Comparison of ENCODE assay signal across 28 mouse cellular contexts in genomic region chr13:6586009-6586408, GRCm38 (mm10). TPM values are rescaled to one million over a fixed set of nuclear protein-coding genes. Genes with fewer than 3 reads are reported as not detected.
DNase-seq lines count a peak whose midpoint lies in the region; ATAC-seq and TF ChIP-seq lines count a peak whose summit lies in the region.
"Had no signal": no experiment of that assay in that cellular context is flagged by ENCODE, and none has a peak within 500 bp of the region (broad histone marks: within the 10 kb centered on the region; RNA-seq: fewer than 3 reads in every experiment).

No protein-coding gene starts in this region.

- no peak for TF ChIP-seq POLR2A in ES-Bruce4 (IDR thresholded peaks at IDR 0.05; ENCODE audit: insufficient read depth, low read length)

- H3K4me1 ChIP-seq in ES-Bruce4 (ENCODE audit: control insufficient read depth, insufficient read depth, low read length), result no peaks in the 10 kb centered on the region
- H3K4me1 ChIP-seq in midbrain, embryonic 16.5 days (ENCODE audit: control insufficient read depth, insufficient read depth, low read length), result no peaks in the 10 kb centered on the region
- H3K4me1 ChIP-seq: embryonic facial prominence, embryonic 13.5 days; hindbrain, embryonic 15.5 days; limb, embryonic 15.5 days; neural tube, embryonic 12.5 days had no signal

- no peak overlapping the region for H3K9ac ChIP-seq in ES-Bruce4 (ENCODE audit: low read depth, poor library complexity, severe bottlenecking)
- H3K9ac ChIP-seq in midbrain, embryonic 16.5 days (ENCODE audit: low read depth, low read length), result no peak overlapping the region
- H3K9ac ChIP-seq: embryonic facial prominence, embryonic 13.5 days; heart, embryonic 12.5 days; hindbrain, embryonic 15.5 days; limb, embryonic 15.5 days; neural tube, embryonic 12.5 days had no signal

- H3K9me3 ChIP-seq in ES-Bruce4 (replicated peaks; ENCODE audit: control insufficient read depth, insufficient read depth, low read length, poor library complexity, severe bottlenecking), result no peaks in the 10 kb centered on the region
- no peaks in the 10 kb centered on the region for H3K9me3 ChIP-seq in midbrain, embryonic 16.5 days (replicated peaks; ENCODE audit: control insufficient read depth, low read length, poor library complexity, severe bottlenecking)
- H3K9me3 ChIP-seq: embryonic facial prominence, embryonic 13.5 days; G1E; heart, embryonic 12.5 days; hindbrain, embryonic 15.5 days; limb, embryonic 10.5 days; limb, embryonic 15.5 days; neural tube, embryonic 12.5 days had no signal

- peak; percentile 59 for ATAC-seq in frontal cortex, adult (ENCODE audit: low TSS enrichment)
- ATAC-seq in midbrain, embryonic 16.5 days, result no peak
- ATAC-seq: inflammation-experienced regulatory T-cells, adult 6 months had no signal

- no peak overlapping the region for H3K4me2 ChIP-seq in midbrain, embryonic 16.5 days (ENCODE audit: low read length)
- H3K4me2 ChIP-seq: embryonic facial prominence, embryonic 13.5 days; heart, embryonic 12.5 days; hindbrain, embryonic 15.5 days; limb, embryonic 15.5 days; midbrain, embryonic 11.5 days; neural tube, embryonic 12.5 days had no signal

- peaks cover 29% of the 10 kb centered on the region for H3K36me3 ChIP-seq in ES-Bruce4 (ENCODE audit: control insufficient read depth, insufficient read depth, low read length, poor library complexity, severe bottlenecking)
- peaks cover 10% of the 10 kb centered on the region for H3K36me3 ChIP-seq in midbrain, embryonic 16.5 days (ENCODE audit: control insufficient read depth, insufficient read depth, low read length)

- H3K4me3 ChIP-seq in layer of hippocampus, adult 2 months, result no peak overlapping the region
- H3K4me3 ChIP-seq in ES-Bruce4 (ENCODE audit: low read depth, low read length), result no peak overlapping the region
- H3K4me3 ChIP-seq in midbrain, embryonic 16.5 days (ENCODE audit: low read depth, low read length), result no peak overlapping the region
- H3K4me3 ChIP-seq: embryonic facial prominence, embryonic 13.5 days; heart, embryonic 12.5 days; hindbrain, embryonic 15.5 days; limb, embryonic 10.5 days; limb, embryonic 15.5 days; myocyte; neural tube, embryonic 12.5 days had no signal

- H3K27ac ChIP-seq in layer of hippocampus, adult 2 months, result no peak overlapping the region; the same call in 1 of the 2 replicates
- H3K27ac ChIP-seq in ES-Bruce4 (ENCODE audit: insufficient read depth, low read length), result no peak overlapping the region
- no peak overlapping the region for H3K27ac ChIP-seq in midbrain, embryonic 16.5 days (ENCODE audit: low read length)
- H3K27ac ChIP-seq: embryonic facial prominence, embryonic 13.5 days; hindbrain, embryonic 15.5 days; limb, embryonic 10.5 days; limb, embryonic 15.5 days; neural tube, embryonic 12.5 days had no signal

- WGBS in midbrain, embryonic 16.5 days, result 74% methylated on average over 9 of the region's 9 CpGs

- TF ChIP-seq EP300 in ES-Bruce4 (IDR thresholded peaks at IDR 0.05; ENCODE audit: insufficient read depth, low read depth, low read length), result no peak

- no peaks in the 10 kb centered on the region for H3K27me3 ChIP-seq in ES-Bruce4 (ENCODE audit: control insufficient read depth, insufficient read depth, low read length, poor library complexity, severe bottlenecking)
- H3K27me3 ChIP-seq in midbrain, embryonic 16.5 days (ENCODE audit: control insufficient read depth, insufficient read depth, low read depth, low read length), result no peaks in the 10 kb centered on the region
- H3K27me3 ChIP-seq: embryonic facial prominence, embryonic 13.5 days; heart, embryonic 12.5 days; hindbrain, embryonic 15.5 days; limb, embryonic 15.5 days; neural tube, embryonic 12.5 days had no signal

- DNase-seq in frontal cortex, adult 2 months (ENCODE audit: extremely low spot score in 1 of 2, low spot score in 1 of 2), result no peak
- no peak for DNase-seq in layer of hippocampus, adult 2 months (ENCODE audit: low spot score in 2 of 2)
- no peak for DNase-seq in layer of hippocampus, adult 9-11 months
- DNase-seq in ZHBTc4 (ENCODE audit: low read depth, low spot score), result peak; percentile 31
- no peak for DNase-seq in cerebellum, postnatal 36 days
- DNase-seq: adrenal gland, postnatal 14 days; cerebellum, adult 8-10 months; cerebellum, postnatal 25 days; embryo, embryonic 11 days; gastrocnemius, postnatal 25 days; heart, adult 18-20 months; kidney, adult 2 months; kidney, postnatal 25 days; lung, postnatal 36 days; thymus, postnatal 4 days had no signal

- 0 out of 2 replicates have a peak, but pooled peaks have one; percentile 15 for TF ChIP-seq CTCF in layer of hippocampus, adult 2 months (conservative IDR thresholded peaks at IDR 0.05)
- peak; percentile 46 for TF ChIP-seq CTCF in ES-Bruce4 (IDR thresholded peaks at IDR 0.05; ENCODE audit: low read depth, low read length)

RNA-seq across cellular contexts. Expression of gene Pitrm1, which starts 38.1 kb away (rescaled TPM):
- 44.7 and 49.0 TPM in 2 replicates for polyA plus RNA-seq in frontal cortex, adult 2 months (2012; rRNA removed)
- total RNA-seq in layer of hippocampus, adult 2 months (2021), result 10 to 100 TPM; 55.2 to 60.0 TPM
- 110 and 115 TPM in 2 replicates for polyA plus RNA-seq in ES-Bruce4 (2011; ENCODE audit: insufficient read depth, insufficient read length, low read depth, missing spikeins)
- polyA plus RNA-seq in midbrain, embryonic 16.5 days (2015; fragmentation: Nextera tagmentation; extraction: Ambion mirVana), result 44.3 and 46.9 TPM in 2 replicates
